Mouse (Mus musculus): ENCODE results near the gene Serpina1a. TPM values are rescaled to one million over a fixed set of nuclear protein-coding genes. Genes with fewer than 3 reads are reported as not detected.
"Not testable (repeated sequence)": the region's sequence is repeated elsewhere in the genome, so short reads cannot be mapped to it uniquely, and the experiment has no call there.

Serpina1a gene
- not detected in 2 replicates for polyA plus RNA-seq (2016; fragmentation: Nextera tagmentation; extraction: Ambion mirVana)

DNA sequence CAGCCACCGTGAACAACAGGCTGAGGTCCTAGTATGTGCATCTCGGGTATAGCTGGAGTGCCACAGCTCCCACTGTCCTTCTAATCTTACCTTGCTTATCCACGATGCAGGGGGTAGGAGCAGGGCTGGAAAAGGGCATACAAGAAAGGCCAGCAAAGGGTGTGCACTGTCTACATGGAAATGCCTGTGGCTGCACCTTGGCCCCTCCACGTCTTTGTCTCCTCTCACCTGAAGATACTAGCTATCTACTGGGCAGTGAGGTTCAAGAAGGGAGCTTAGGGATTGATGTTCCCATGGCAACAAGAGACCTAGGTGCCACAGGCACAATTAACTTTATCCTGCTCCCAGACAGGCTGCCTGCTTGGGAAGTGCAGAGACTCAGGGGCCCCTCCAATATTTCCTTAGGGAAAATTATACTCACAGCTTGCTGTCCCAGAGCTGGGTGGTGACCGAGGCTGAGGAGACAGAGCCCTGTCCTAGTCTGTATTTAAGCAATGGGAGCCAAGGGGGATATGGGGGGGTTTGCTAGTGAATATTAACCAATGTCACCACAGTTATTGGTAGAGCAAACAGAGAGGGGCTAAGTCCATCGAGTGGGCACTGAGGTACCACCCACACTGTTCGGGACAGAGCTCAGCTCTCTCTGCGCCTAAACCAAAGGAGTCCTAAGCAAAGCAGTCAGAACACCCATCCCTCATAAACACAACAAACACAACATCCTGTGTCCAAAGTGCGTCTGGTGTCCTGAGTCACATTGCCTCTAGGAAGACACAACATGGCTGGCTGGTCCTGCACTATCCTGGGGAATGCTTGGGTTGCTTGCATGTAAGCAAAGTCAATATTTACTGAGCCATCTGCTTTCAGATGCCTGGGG lies at the start of gene Serpina1a:
Gene Serpina1a, minus strand, starts transcription at position 462 of the 874 bp plus-strand sequence.
- not testable (repeated sequence) for H3K9ac ChIP-seq (replicated peaks); H3K4me3 ChIP-seq (replicated peaks); H3K27ac ChIP-seq; H3K9me3 ChIP-seq; H3K27me3 ChIP-seq; H3K4me2 ChIP-seq; H3K4me1 ChIP-seq (replicated peaks); H3K36me3 ChIP-seq; ATAC-seq (ENCODE audit: insufficient number of reproducible peaks, insufficient read depth, low FRiP score, low TSS enrichment, low read depth)
- WGBS, result 87% methylated on average over 9 of the region's 9 CpGs

DNA sequence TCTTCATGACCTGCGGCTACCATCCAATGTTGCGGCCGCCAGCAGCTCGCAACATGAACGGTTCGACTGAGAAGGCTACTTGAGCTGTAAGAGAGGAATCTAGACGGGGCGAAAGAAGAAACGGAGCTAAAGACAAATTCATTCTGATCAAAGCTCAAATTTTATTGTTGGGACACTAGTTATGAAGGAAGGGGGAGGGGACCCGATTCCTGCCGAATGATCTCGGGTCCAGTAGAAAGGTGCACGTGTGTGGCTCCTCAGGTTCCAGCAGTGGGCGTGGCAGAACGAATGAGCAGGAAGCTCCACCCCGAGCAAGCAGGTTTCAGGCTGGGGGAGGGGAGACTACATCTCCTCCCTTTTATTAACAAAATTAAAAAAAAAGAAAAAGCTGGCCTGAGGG lies 45.8 kb upstream of the Serpina1a start:
- WGBS, result 91% methylated on average over 12 of the region's 16 CpGs
- ATAC-seq (ENCODE audit: insufficient number of reproducible peaks, insufficient read depth, low FRiP score, low TSS enrichment, low read depth); H3K27ac ChIP-seq; H3K27me3 ChIP-seq; H3K4me2 ChIP-seq; H3K4me1 ChIP-seq (replicated peaks); H3K36me3 ChIP-seq; H3K4me3 ChIP-seq (replicated peaks); H3K9me3 ChIP-seq; H3K9ac ChIP-seq (replicated peaks): not testable (repeated sequence)

DNA sequence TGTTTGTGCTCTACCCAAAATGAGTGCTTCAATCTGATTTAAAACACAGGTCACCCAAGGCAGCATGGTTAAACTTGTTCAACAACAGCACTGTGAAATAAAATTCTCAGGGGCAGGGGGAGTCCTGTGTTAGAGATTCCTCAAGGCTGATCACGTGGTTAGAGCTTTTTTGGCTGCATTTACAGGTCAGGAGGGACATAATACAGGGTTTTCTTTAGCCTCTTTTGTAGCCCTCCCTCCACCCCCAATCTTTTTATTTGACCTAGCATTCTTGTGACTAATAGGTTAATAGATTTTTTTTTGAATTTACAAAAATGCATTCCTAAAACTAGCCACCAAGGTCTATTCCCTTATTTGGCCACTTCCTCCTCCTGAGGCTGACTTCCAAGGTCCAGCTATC lies 44.4 kb upstream of the Serpina1a start:
- H3K4me2 ChIP-seq; H3K4me1 ChIP-seq (replicated peaks); H3K4me3 ChIP-seq (replicated peaks); H3K9ac ChIP-seq (replicated peaks); ATAC-seq (ENCODE audit: insufficient number of reproducible peaks, insufficient read depth, low FRiP score, low TSS enrichment, low read depth); H3K27ac ChIP-seq; H3K27me3 ChIP-seq; H3K36me3 ChIP-seq; H3K9me3 ChIP-seq: not testable (repeated sequence)
- 36% methylated on average over 1 of the region's 1 CpGs for WGBS

DNA sequence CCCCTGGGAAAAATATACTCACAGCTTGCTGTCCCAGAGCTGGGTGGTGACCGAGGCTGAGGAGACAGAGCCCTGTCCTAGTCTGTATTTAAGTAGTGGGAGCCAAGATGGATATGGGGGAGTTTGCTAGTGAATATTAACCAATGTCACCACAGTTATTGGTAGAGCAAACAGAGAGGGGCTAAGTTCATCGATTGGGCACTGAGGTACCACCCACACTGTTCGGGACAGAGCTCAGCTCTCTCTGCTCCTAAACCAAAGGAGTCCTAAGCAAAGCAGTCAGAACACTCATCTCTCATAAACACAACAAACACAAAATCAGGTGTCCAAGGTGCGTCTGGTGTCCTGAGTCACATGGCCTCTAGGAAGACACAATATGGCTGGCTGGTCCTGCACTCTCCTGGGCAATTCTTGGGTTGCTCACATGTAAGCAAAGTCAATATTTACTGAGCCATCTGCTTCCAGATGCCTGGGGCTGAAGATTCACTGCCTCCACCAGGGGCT lies 41.5 kb upstream of the Serpina1a start, which contains the start of gene Serpina1c:
Gene Serpina1c, minus strand, starts transcription at position 51 of the 504 bp plus-strand sequence.
- 84% methylated on average over 4 of the region's 4 CpGs for WGBS
- not testable (repeated sequence) for H3K9me3 ChIP-seq; H3K4me2 ChIP-seq; H3K9ac ChIP-seq (replicated peaks); H3K4me3 ChIP-seq (replicated peaks); ATAC-seq (ENCODE audit: insufficient number of reproducible peaks, insufficient read depth, low FRiP score, low TSS enrichment, low read depth); H3K36me3 ChIP-seq; H3K27me3 ChIP-seq; H3K4me1 ChIP-seq (replicated peaks); H3K27ac ChIP-seq

DNA sequence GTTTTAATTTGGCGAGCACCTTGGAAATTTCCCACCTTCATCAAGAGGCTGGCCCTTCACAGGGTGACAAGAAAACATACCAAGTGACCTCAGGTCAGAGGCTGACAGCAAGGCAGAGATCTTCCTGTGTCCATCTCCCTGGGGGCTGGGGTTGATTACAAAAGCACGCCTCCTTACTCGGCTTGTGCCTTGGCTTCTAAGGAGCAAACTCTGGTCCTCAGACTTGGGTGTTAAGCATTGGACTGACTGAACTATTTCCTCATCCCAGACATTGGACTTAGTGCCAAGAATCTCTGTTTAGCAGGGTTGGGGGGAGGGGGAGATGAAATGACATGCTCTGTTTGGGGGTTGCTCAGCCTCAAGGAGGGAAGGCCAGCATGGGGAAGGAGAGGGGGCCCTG lies 38.6 kb upstream of the Serpina1a start:
- H3K36me3 ChIP-seq; ATAC-seq (ENCODE audit: insufficient number of reproducible peaks, insufficient read depth, low FRiP score, low TSS enrichment, low read depth): not testable (repeated sequence)
- WGBS, result 86% methylated on average over 3 of the region's 3 CpGs

DNA sequence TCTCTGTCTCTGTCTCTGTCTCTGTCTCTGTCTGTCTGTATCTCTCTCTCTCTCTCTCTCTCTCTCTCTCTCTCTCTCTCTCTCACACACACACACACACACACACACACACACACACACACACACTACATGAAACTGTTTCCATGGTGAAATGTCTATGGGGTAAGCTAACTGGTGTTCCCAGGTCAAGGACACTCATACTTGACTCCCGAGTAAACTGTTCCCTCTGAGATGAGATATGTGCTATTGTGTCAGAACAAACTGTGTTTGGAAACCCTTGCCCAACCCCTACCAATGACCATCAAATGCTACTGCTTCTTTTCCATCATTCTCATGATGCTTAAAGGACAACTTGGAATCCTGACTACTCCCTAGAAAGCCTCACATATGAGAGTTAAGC lies 3.5 kb upstream of the Serpina1a start:
- not testable (repeated sequence) for H3K36me3 ChIP-seq; H3K4me1 ChIP-seq (replicated peaks); H3K4me2 ChIP-seq; H3K9ac ChIP-seq (replicated peaks); H3K27ac ChIP-seq; ATAC-seq (ENCODE audit: insufficient number of reproducible peaks, insufficient read depth, low FRiP score, low TSS enrichment, low read depth); H3K4me3 ChIP-seq (replicated peaks); H3K27me3 ChIP-seq
- WGBS, result 95% methylated on average over 1 of the region's 1 CpGs
- H3K9me3 ChIP-seq, result 0 out of 2 replicates have a peak, but pooled peaks cover 15% of the 10 kb centered on the region

More for the DNA sequence above, 38.6 kb upstream of the Serpina1a start:
- H3K27ac ChIP-seq; H3K9ac ChIP-seq (replicated peaks); H3K4me1 ChIP-seq (replicated peaks); H3K4me2 ChIP-seq; H3K9me3 ChIP-seq; H3K27me3 ChIP-seq; H3K4me3 ChIP-seq (replicated peaks): not testable (repeated sequence)

DNA sequence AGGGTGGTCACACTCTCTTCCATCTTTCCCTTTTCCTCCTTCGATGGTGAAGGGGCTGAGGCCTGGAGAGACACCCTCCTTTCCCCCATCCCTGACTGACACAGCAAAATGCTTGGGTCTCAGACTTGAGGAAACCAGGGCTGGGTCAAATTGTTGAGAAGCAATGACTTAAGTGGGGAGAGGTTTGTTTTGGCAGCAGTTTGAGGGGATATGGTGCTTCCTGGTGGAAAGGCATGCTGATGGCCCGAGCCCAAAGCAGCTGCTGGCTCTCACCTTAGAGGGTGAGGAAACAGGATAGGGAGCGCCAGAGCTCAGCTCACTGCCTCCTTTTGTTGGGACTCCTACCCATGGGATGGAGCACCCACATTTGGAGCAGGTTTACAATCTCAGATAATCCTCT lies 2.4 kb downstream of the Serpina1a start:
- Histone ChIP-seq H3K4me2 (no peak overlapping the region), H3K27me3 (no peaks in the 10 kb centered on the region), H3K36me3 (no peaks in the 10 kb centered on the region), H3K9me3 (0 out of 2 replicates have a peak, but pooled peaks cover 7% of the 10 kb centered on the region), H3K4me3 (replicated peaks) (no peak overlapping the region), H3K9ac (replicated peaks) (no peak overlapping the region), H3K27ac (no peak overlapping the region), H3K4me1 (replicated peaks) (no peaks in the 10 kb centered on the region)
- ATAC-seq (ENCODE audit: insufficient number of reproducible peaks, insufficient read depth, low FRiP score, low TSS enrichment, low read depth), result no peak
- 75% methylated on average over 3 of the region's 3 CpGs for WGBS

DNA sequence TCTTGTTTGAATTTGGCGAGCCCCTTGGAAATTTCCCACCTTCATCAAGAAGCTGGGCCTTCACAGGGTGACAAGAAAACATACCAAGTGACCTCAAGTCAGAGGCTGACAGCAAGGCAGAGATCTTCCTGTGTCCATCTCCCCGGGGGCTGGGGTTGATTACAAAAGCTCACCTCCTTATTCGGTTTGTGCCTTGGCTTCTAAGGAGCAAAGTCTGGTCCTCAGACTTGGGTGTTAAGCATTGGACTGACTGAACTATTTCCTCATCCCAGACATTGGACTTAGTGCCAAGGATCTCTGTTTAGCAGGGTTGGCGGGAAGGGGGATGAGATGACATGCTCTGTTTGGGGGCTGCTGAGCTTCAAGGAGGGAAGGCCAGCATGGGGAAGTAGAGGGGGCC lies 2.8 kb downstream of the Serpina1a start:
- H3K9me3 ChIP-seq; H3K9ac ChIP-seq (replicated peaks); H3K4me2 ChIP-seq; H3K36me3 ChIP-seq; H3K4me3 ChIP-seq (replicated peaks); H3K27me3 ChIP-seq; H3K4me1 ChIP-seq (replicated peaks); H3K27ac ChIP-seq; ATAC-seq (ENCODE audit: insufficient number of reproducible peaks, insufficient read depth, low FRiP score, low TSS enrichment, low read depth): not testable (repeated sequence)
- WGBS, result 80% methylated on average over 3 of the region's 4 CpGs

DNA sequence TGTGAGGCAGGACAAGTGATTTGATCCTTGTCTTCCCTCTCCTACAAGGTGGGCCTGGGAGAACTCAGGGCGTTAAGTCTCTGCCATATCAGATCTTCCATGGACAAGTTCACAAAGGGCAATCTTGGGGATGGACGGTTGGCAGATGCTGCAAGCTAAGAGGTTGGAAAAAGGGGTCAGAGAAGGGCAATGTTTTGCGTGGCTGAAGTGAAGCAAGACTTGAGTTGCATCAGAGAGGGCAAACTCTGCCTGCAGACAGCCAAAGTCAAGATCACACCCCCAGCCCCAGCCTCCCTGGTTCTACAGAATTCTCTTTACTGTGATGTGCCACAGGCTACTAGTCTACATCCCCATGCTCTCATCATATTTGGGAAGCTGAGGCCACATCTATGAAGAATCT lies 3.8 kb downstream of the Serpina1a start:
- not testable (repeated sequence) for H3K27me3 ChIP-seq; H3K36me3 ChIP-seq; H3K4me1 ChIP-seq (replicated peaks); ATAC-seq (ENCODE audit: insufficient number of reproducible peaks, insufficient read depth, low FRiP score, low TSS enrichment, low read depth); H3K4me3 ChIP-seq (replicated peaks); H3K9ac ChIP-seq (replicated peaks); H3K27ac ChIP-seq; H3K9me3 ChIP-seq; H3K4me2 ChIP-seq
- WGBS, result 79% methylated on average over 3 of the region's 3 CpGs

DNA sequence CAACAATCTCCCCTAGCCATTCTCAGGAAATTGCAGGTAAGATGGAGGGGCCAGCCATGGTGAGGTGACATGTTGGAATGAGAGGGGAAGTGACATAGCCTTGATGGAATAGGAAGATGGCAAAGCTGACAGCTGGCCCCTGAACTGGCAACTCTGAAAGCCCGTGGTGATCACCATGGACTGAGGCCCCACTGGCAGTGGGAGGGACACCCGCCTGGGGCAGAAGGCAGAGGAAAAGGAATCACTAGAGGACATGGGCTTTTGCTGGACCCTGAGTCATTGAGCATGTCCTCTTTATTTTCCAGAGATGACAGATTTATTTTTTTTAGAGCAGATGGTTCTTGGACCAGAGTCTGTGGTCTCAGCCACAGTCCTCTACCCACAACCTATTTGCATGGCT lies 10.3 kb downstream of the Serpina1a start:
- H3K4me2 ChIP-seq; ATAC-seq (ENCODE audit: insufficient number of reproducible peaks, insufficient read depth, low FRiP score, low TSS enrichment, low read depth); H3K4me3 ChIP-seq (replicated peaks); H3K9me3 ChIP-seq; H3K36me3 ChIP-seq; H3K27me3 ChIP-seq; H3K4me1 ChIP-seq (replicated peaks); H3K9ac ChIP-seq (replicated peaks); H3K27ac ChIP-seq: not testable (repeated sequence)
- WGBS, result 82% methylated on average over 2 of the region's 2 CpGs

DNA sequence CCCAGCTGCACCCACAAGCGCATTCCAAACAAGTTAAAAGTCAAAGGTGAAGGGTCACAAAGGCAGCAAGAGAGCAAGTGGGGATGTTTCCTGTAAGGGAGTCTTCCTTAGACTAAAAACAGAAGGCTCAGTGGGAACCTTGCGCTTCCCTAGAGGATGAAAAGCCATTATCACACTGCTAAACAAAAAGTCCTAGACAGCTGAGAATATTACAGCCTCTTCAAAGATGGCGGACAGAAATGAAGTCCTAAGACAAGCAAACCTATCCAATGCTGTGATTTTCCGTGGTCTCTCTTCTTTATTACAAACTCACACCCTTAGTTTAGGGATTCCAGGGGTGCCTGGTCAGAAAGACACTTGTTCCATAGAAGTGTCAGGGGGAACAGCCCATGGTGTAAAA lies 33.1 kb downstream of the Serpina1a start, which contains the start of gene Serpina1b:
Gene Serpina1b, minus strand, starts transcription at position 101 of the 400 bp plus-strand sequence.
- not testable (repeated sequence) for H3K9me3 ChIP-seq
- WGBS, result 72% methylated on average over 4 of the region's 4 CpGs

More for the DNA sequence above, 33.1 kb downstream of the Serpina1a start, which contains the start of gene Serpina1b:
- H3K4me3 ChIP-seq (replicated peaks); H3K27ac ChIP-seq; ATAC-seq (ENCODE audit: insufficient number of reproducible peaks, insufficient read depth, low FRiP score, low TSS enrichment, low read depth); H3K4me1 ChIP-seq (replicated peaks); H3K4me2 ChIP-seq; H3K9ac ChIP-seq (replicated peaks); H3K36me3 ChIP-seq; H3K27me3 ChIP-seq: not testable (repeated sequence)
